Mouse (Mus musculus): ENCODE results near the gene Amz1. TPM values are rescaled to one million over a fixed set of nuclear protein-coding genes. Genes with fewer than 3 reads are reported as not detected.

The Amz1 gene
- total RNA-seq, 2 experiments from 2014 or later: 12.1 to 13.0 TPM

DNA sequence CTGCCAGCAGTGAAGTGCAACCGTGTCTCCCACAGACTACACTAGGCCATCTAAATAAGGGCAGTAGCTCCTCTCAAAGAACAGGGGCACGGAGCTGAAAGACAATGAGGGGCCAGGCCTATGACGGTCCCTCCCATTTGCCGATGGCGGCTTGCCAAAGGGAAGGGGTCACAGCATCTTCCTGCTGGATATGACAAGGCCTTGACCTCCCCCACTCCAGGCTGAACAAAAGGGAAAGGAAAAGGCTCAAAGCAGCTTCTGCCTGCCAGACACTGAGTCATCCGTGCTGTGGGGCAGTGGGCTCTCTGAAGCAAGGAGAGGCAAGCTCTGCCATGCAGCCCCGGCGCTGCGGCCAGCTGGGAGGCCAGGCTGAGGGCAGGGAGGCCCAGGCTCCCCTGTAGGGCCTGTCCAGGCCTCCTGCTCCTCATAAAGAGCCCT, 43.8 kb downstream of the Amz1 start:
- DNase-seq: peak; percentile 67 to 72

DNA sequence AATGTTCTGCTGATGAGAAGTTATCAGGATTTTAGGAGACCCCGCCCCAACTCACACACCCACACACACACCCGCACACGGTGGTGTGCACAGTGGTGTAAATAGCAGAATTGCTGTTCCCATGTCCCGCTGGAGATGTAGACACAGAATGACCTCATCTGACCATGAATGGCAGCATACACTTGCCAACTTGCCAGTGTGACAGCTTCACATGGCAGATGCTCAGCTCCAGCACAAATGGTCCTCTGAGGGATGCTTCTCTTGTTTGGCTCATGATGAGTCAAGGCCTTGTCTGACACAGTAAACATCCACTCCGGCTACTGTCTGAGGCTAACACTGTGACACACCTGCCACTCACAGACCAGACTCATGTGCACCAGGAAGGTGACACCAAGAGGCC, 44.4 kb downstream of the Amz1 start:
- peak; percentile 73 to 77 for DNase-seq

DNA sequence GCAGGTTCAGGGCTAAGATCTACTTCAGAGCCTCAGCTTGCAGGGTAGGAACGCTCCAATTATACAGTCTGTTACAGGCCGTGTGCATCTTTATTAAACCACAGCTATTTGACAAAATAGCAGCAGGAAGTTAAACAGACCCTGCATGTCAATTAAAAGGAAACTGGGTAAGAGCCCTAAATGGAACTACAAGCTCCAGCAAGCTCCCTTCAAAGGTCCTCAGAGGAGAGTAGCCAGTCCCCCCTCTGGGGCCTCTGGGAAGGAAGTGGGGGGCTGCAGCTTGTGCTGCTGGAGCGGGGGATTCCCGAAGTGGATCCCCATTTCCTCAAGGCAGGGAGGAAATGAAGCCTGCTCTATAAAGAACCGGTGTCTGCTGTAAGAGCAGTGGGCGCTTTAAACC, 47.7 kb downstream of the Amz1 start:
- no peak for DNase-seq

DNA sequence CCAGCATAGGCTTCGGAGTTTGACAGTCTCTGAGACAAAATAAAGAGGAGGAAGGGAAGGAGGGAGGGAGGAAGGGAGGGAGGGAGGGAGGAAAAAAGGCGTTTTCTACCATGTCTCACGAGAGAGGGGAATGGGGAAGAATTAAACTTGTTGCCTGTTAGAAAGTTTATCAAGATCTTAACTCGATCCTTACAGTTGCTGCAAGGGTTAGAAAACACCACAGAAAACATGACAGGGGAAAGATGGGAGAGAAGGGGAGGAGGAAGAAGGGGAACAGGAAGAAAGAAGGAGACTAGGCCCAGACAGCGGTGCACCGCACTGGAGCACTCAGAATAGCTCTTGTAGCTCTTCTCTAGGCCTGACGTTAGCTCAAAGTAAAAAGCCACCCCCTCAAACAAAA, 48.2 kb downstream of the Amz1 start:
- no peak for DNase-seq

DNA sequence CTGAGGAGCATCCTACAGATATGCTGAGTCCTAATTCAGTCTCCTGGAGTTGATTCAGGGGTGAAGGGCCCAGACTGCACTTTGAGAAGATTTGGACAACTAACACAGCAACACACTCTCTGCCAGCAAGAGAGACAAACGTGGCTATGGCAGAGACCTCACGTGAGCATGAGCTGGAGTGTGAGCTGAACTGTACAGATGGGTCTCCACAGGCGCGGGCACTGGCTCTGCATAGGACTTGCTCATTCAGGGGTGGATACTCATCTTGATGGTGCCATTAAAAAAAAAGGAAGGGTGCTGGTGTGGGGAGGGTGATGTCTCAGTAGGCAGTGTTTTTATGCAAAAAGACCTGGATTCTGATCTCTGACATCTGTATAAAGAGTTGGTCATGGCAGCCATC, 51.2 kb downstream of the Amz1 start:
- no peak for DNase-seq

DNA sequence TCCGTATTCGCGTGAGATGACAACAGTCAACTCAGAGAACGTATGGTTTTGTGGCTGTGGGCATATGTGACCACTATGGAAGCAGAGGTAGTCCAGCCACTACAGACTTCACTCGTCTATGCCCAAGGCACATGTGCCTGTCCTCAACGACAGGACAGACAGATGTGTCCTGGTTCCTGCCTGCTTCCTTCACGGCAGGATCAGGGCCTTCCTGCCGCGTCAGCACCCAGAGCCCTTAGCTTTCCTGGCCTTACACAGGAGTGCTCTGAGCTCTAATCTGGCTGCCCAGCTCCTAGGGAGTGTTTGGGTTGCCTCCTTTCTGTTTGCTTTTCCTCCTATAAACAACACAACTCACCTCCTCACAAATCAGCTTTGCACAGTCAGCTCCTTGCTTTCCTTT, 53.0 kb downstream of the Amz1 start:
- DNase-seq: no peak

DNA sequence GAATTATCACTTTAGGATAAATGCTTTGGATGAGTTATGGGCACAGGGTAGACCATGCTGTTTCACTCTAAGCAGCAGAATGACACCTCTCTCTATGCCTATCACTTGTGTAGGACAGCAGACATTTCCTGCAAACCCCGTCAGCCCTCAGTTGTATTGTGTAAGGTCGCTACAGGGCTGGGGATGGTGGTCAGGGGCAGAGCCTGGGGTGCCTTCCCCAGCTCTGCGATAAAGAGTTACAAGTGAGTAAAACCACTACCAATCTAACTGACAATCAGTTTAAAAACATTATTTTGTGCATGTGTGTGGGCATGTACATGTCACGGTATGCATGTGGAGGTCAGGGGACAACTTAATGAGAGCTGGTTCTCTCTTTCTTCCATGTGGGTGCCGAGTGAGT, 57.2 kb downstream of the Amz1 start:
- DNase-seq: no peak

DNA sequence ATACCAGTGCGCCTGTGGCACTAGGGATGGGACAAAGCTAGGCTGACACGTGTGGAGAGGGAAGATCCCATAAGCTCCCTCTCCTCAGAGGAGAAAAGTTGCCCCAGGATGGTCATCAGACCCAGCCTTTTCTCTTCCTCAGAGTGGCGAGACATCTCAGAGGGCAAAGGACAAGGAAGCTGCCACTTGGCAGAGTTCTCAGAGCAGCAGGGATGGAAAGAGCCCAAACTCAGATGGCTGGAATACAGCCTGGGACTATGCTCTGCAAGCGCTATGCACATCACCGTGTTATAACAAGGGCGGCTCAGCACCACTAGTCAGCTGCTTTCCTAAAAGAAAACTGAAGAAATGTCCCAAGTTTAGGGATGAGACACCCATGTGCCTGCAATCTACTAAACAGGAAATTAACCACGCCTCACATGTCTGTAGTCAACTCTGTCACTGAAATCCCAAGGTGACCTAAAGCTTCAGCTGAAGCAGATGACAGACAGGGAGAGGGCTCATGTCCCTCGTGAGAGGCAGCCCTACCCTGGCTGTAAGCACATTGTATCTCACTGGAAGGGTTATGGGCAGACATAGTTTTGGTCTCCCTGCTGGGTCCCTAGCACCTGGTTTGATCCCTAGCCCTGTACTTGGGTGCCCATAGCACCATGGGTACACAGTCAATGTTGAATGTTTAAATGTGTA, 58.1 kb downstream of the Amz1 start:
- DNase-seq: no peak

DNA sequence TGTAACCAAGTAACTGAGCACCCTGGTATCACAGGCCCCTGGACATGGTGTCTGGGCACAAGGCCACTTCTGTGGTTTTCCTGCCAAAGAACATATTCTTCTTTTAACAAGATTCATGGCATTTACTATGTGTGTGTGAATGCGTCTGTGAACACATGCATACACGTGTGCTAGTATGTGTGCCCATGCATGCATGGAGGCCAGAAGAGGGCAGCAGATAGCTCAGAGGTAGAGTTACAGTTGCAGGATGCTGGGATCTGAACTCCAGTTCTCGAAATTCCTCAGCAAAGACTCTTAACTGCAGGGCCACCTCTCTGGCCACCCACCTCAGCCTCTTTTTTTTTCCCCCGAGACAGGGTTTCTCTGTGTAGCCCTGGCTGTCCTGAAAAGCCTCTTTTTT, 59.6 kb downstream of the Amz1 start:
- DNase-seq: no peak

DNA sequence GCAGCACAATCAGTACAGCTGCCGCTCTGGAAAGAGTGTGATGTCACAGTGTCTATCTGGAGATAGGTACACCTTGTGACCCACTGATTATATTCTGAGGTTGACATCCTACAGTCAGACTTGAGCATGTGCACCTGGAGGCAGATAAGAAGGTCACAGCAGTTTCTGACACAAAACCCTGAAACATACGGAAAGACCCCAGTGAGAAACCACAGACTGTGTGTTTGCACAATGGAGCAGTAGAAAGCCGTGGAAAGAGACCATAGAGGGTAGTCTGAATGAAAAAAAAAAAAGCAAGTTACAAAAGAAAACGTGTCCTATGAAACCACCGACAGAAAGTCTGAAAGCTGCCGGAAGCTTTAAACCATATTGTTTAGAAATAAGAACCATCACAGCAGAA, 60.4 kb downstream of the Amz1 start:
- no peak for DNase-seq

DNA sequence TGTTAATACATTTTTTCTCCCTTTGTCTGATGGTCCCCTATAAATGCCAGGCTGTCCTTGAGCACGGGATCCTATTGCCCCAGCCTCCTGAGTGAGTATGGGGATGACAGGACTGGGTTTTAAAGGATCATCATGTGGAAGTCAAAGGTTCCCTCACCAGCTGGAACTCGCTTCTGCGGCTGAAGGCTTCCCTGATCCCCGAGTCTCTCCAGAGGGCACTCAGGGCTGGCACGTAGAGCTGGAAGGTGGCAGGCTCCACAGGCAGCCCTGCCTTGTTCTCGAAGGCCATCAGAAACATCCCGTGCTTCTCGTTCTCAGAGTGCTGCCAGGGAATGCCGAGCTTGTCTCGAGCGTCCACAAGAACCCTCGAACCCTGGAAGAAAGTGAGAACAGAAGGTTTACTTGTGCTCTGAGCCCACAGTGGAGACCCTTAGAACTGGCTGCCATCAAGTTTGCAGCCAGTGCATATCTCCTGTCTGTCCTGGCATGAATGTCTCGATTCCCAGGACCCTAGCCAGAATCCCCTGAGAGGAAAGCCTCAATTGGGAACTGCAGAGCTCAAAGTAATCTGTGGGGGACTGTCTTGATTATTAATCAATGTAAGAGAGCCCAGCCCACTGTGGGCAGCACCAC, 61.4 kb downstream of the Amz1 start:
- no peak for DNase-seq

DNA sequence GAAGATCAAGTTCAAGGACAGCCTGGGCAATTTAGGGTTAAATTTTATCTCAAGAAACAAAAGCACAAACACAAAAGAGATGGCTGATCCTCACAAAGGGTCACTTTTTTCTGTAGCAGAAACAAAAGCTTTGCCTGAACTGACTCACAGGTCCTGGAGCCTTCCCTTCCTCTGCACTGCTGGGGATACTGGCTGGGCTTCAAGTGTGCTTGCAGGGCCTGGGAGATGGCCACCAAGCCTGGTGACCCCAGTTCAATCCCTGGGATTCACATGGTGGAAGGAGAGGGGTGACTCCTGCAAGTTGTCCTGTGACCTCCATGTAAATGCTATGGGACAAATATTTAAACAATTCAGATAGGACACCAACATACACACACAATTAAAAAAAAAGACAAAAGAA, 65.6 kb downstream of the Amz1 start:
- DNase-seq: no peak

DNA sequence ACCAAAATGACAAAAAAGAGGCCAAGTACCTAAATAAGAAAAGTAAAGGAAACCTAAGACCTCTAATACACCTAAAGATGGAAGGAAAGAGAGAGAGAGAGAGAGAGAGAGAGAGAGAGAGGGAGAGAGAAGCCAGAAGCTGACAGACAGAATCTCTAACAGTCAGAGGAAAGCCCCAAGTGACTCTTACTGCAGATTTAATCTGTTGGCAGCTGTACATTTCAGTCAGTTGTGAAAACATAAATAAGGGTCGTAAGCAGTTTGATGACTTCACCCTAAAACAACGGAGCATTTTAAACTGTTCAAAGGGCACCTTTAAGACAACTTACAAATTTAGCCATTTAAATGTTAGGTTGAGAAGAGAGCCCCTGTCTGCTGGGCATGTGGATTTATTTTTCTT, 66.5 kb downstream of the Amz1 start:
- no peak for DNase-seq

DNA sequence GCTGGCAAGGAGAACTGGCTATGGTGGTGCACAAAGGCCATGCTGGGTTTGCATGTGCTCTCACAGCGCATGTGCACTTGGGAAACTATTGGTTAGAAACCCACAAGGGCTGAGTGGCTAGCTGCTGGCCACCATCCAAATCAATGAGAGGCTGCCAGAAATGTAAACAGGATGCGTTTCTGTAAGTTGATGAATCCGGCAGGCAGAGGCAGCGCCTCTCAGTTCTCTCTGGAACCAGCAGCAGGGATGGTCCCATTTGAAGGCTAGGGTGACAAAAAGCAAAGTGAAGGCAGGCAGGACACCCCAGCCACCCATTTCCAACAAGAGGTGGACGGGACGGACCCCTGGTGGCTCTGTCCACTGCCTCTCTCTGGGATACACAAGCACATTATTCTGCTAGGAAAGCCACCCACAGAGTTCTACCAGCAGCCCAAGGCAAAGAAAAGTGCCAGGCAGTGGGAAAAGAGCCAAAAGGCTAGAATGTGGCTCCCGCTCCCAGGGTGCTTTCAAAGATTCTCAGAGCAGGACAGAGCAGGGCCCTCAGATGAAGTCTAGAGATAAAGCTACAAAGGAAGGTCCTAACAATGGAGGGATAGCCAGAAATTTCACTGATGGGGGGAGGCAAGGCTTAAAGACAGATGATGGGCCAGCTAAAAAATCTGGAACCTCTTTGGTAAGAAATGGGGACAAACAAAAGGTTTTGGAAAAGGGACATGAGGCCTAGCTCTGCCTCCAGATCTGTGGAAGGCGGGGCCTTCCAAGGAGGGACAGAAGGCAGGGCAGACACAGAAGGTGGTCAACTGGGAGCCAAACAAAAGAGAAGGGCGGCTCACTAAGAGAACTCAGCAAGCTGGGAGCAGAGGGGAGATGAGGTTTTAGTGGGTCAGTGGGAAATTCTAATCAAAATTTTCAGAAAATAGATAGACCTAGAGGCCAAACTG, 67.3 kb downstream of the Amz1 start:
- peak; percentile 54 to 56 for DNase-seq

DNA sequence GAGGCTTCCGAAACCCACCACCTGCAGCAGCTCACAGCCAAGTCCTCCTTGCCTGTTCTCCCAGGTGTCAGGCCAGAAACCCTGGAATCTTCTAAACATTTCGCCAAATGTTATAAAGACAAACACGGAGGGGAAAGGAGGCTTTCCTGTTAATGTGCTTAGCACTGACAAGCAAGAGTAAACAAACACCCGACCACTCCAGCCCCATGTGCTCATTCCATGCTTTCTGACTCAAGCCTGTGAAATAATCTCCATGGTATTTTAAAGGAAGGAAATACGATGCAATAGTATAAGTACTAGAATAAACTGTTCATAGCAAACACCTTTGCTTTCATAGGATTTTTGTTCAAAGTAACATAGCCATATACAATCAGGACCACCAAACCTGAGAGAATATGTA, 68.3 kb downstream of the Amz1 start:
- no peak for DNase-seq

DNA sequence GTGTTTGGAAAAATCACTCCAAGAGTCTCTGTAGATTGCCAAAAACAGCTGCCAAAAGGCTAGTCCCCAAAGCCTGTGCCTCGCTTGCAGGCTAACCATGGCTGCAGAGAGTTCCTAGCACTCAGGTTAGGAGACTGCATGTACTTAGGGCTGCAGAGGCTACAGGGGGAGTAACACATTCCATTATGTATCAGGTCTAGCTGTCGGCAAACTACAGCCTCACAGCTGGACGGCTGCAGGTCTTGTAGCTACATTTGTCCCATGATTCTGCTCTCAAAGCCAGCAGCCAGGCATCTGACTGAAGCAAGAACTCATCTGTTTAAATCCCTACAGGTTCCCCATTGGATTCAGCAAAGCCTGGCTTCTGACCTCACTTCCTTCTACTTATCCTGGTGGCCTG, 70.8 kb downstream of the Amz1 start:
- DNase-seq: no peak

DNA sequence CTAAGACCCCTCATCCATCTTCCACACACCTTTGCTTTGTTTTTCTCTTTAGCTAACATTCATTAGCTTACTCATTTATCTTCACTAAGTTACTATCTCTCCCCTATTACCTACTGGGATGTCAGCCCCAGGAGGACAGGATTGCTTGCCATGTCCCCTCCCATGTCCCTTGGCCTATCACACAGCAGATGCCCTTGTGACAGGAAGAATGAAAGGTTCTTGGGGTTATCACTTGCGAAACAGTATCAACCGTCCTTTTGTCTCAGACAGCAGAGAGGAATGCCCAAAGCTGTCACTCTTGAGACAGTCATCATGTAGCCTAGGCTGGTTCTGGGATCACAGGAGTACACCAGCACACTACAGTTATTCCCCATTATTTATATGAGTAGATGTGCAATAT, 71.2 kb downstream of the Amz1 start:
- no peak for DNase-seq

DNA sequence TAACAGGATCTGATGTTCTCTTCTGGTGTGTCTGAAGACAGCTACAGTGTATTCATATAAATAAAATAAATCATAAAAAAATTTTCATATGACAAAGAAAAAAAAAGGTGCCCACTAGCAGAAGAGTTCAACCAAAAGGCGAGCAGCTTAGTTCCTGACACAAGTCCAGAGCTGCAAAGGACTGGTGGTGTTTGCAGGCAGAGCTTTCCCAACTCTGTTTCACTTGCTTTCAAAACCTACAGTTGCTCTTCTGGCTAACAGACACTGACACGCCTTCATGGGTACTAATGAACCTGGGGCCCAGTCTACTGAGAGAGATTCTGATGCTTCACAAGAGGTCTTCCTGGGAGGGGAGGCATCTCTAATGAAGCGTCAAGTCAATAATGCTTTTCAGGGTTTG, 72.1 kb downstream of the Amz1 start:
- no peak for DNase-seq

DNA sequence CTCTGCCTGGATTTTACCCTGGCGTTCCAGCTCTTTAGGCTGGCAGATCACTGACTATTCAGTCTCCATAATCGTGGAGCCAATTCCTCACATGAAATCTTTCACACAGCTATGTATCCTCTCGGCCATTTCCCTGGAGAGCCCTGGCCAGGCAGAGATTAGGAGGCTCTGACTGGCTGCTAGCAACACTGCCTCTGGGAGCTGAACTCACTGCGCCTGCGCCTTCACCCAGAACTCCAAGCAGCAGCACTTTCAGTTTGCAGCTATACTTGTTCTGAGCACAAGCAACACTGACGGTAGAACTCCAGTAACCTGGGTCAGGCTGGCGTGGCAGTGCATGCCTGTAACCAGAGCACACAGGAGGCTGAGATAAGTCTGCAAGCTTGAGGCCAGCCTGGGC, 74.2 kb downstream of the Amz1 start:
- DNase-seq: no peak

DNA sequence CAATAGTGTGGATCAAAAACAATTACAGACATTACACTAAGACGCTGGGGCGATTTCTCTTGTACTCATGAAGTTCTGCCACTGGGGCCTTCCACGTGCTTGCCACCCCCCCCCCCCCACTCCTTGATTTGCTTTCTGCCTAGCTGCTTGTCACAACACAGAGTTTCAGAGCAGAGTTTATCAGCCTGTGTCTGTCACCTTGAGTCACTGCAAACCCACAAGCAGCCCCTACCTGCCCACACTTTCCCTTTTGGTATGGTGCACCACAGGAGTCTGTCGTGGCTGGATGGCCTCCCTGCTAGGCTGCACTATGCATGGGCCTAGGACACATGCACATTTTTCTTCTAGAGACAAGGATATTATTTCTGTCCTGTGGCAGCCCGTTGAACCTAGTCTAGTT, 74.8 kb downstream of the Amz1 start:
- DNase-seq: no peak

DNA sequence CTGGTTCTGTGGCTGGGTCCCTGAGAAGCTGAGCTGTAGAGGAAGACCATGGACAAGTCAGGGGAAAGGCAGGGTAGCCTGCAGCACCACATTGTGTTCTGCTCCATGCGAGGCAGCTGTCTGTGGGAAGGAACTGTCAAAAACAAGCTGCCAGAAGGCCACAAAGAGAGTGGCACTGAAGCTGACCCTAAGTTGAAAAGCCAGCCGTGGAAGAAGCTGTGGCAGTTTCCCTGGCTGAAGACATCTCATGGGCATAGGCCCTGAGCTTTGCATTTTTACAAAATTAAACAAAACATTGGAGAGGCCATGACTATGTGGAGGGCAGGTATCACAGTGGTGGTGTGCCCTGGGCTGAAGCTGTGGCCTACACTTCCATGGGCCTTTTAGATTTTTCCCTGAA, 75.3 kb downstream of the Amz1 start:
- DNase-seq: no peak

DNA sequence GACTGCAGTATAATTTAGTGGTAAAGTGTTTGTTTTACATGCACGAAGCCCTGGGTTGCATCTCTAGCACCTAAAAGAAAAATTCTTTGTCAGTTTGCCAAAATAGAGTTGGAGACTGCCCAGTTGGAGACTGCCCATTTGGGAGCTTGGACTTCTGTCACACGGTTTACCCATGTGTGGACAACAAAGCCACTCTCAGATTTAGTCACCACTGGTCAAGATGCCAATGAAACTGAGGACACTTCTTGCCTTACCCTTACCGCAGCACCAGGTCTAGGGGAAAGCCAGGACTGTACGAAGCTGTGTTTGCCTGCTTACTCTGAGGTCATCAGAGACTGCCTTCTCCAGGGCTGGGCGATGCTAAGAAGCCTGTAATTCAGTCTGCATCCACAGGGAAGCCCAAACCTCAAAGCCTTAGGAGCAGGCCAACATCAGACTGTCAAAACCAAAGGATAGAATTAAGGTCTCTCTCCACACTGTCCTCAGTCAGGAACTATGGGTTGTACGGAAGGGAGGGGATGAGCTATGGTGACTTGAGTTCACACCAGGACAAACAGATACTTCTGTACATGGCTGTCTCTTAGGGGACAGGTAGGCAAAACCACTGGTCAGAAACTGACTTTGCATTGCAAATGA, 76.5 kb downstream of the Amz1 start:
- DNase-seq: no peak

DNA sequence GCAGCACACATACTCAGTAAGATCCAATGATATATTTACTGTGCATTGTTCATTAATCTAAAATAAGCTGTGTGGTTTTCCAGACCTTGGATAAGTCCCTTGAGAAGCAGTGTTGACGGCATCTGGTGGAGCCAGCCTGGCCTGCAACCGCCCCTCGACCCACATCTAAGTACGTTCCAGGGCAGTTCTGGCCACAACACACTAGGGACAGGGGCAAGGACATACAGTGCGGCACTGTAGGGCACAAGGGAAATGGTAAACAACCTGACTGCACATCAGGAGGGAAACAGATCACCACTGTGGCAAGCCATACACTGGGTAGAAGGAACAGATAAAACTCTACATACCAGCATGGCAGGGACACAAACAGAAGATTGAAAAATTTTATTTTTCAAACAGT, 77.9 kb downstream of the Amz1 start:
- DNase-seq: no peak

All from layer of hippocampus, postnatal 36 days (tissue).